Comparison of ENCODE assay signal across 25 mouse cellular contexts in the genomic region with DNA sequence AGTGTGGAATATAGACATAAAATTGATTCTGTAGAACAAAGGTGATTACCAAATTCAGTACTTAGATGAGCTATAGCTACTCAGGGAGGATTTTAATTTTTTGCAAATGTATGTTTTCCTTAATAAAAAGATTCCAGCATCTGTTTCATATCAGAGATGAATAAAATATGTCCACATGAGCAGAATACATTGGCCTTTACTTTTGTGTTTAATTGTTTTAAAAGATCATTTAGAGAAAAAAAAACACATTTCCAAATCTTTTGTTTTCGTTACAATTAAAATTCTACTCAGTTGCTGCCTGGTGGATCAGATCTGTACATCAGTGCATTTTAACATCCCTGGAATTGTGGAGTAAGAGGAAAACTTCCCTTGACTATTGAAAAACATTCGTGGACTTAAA. TPM values are rescaled to one million over a fixed set of nuclear protein-coding genes. Genes with fewer than 3 reads are reported as not detected.
"Had no signal": no experiment of that assay in that cellular context is flagged by ENCODE, and none has a peak within 500 bp of the region (broad histone marks: within the 10 kb centered on the region; RNA-seq: fewer than 3 reads in every experiment).

TSS of gene Kera (plus strand) at position 301 of the 400 bp plus-strand sequence.

- H3K4me2 ChIP-seq: neural tube, embryonic 13.5 days; stomach, embryonic 15.5 days had no signal

- H3K9me3 ChIP-seq: midbrain, embryonic 10.5 days; neural tube, embryonic 13.5 days; stomach, embryonic 15.5 days had no signal

- H3K36me3 ChIP-seq: midbrain, embryonic 10.5 days; neural tube, embryonic 13.5 days; stomach, embryonic 15.5 days had no signal

- DNase-seq: kidney, adult 11 months; kidney, adult 9 months; kidney, postnatal 36 days; layer of hippocampus, adult 9-11 months; layer of hippocampus, postnatal 36 days; lung, adult 2 months; lung, postnatal 4 days; retina, postnatal 1 day; right cerebral cortex, postnatal 4 days; spleen, adult 18-20 months; thymus, adult 2 months; thymus, postnatal 25 days had no signal

- H3K27me3 ChIP-seq: neural tube, embryonic 13.5 days; stomach, embryonic 15.5 days had no signal

- H3K9ac ChIP-seq: liver, embryonic 14.5 days; neural tube, embryonic 13.5 days; stomach, embryonic 15.5 days had no signal

- ATAC-seq: lung, postnatal 0 days; midbrain, embryonic 16.5 days had no signal

- H3K27ac ChIP-seq: kidney, postnatal 0 days; liver, embryonic 14.5 days; midbrain, embryonic 10.5 days; neural tube, embryonic 13.5 days; stomach, embryonic 15.5 days had no signal

- H3K4me1 ChIP-seq: midbrain, embryonic 10.5 days; neural tube, embryonic 13.5 days; stomach, embryonic 15.5 days had no signal

- H3K4me3 ChIP-seq: midbrain, embryonic 10.5 days; neural tube, embryonic 13.5 days; stomach, embryonic 15.5 days had no signal

RNA-seq across cellular contexts. Expression of gene Kera, which starts in this region (rescaled TPM):
- total RNA-seq: layer of hippocampus, adult 18-20 months; left cerebral cortex, adult 8-10 months; left cerebral cortex, postnatal 36 days; liver, adult 2 months; megakaryocyte, adult 5-6 weeks had no signal
- polyA plus RNA-seq: kidney, postnatal 0 days; liver, adult 2 months; liver, embryonic 14.5 days; lung, adult 2 months; lung, postnatal 0 days; midbrain, embryonic 10.5 days; midbrain, embryonic 16.5 days; testis, adult 2 months; thymus, adult 2 months had no signal
